Mouse (Mus musculus): ENCODE results near the gene Lmbr1l. TPM values are rescaled to one million over a fixed set of nuclear protein-coding genes. Genes with fewer than 3 reads are reported as not detected.

Lmbr1l gene
- total and polyA plus RNA-seq, 3 experiments: 7.0 to 17.3 TPM; not detected in 1

- Histone ChIP-seq H3K27ac (ENCODE audit: control insufficient read depth, low read depth, low read length) (peak overlapping the region; percentile 37), H3K4me1 (ENCODE audit: control insufficient read depth in 1 of 2, insufficient read depth in 2 of 2, low read length in 2 of 2) (peaks cover 14 to 21% of the 10 kb centered on the region in 2 experiments), H3K79me2 (ENCODE audit: control insufficient read depth, insufficient read depth, low read length, poor library complexity) (peaks cover 64% of the 10 kb centered on the region), H3K27me3 (ENCODE audit: control insufficient read depth in 1 of 2, insufficient read depth in 2 of 2, low read length in 2 of 2) (no peaks in the 10 kb centered on the region), H3K9ac (ENCODE audit: control insufficient read depth, low read depth, low read length, poor library complexity, severe bottlenecking) (peak overlapping the region; percentile 96), H3K9me3 (replicated peaks; ENCODE audit: insufficient read depth, low read length) (no peaks in the 10 kb centered on the region), H3K4me3 (ENCODE audit: control insufficient read depth in 1 of 2, insufficient read depth in 1 of 2, low read depth in 2 of 2, low read length in 2 of 2) (peak overlapping the region; percentile 8 to 32; a peak in 3 of 4 replicates), H3K36me3 (ENCODE audit: control insufficient read depth in 1 of 2, insufficient read depth in 2 of 2, low read length in 2 of 2) (peaks cover 17 to 18% of the 10 kb centered on the region in 2 experiments)
- peak; percentile 90 for DNase-seq (ENCODE audit: low read depth, low spot score)
- TF ChIP-seq ELF1 (IDR thresholded peaks at IDR 0.05; ENCODE audit: low read depth, low read length) (peak; percentile 84), HCFC1 (IDR thresholded peaks at IDR 0.05; ENCODE audit: low read depth, low read length) (peak; percentile 100), SIN3A (IDR thresholded peaks at IDR 0.05; ENCODE audit: low read length) (peak; percentile 89), ZKSCAN1 (IDR thresholded peaks at IDR 0.05; ENCODE audit: low read depth, low read length) (no peak), ETS1 (IDR thresholded peaks at IDR 0.05; ENCODE audit: low read depth, low read length) (no peak), MAX (IDR thresholded peaks at IDR 0.05; ENCODE audit: low read length) (peak; percentile 30), ZNF384 (IDR thresholded peaks at IDR 0.05; ENCODE audit: low read depth, low read length) (no peak), MXI1 (IDR thresholded peaks at IDR 0.05; ENCODE audit: low read depth, low read length) (peak; percentile 71; the same call in 1 of the 2 replicates), KAT2A (conservative IDR thresholded peaks at IDR 0.05; ENCODE audit: low read depth, low read length) (peak; percentile 84), MYC (IDR thresholded peaks at IDR 0.05; ENCODE audit: low read depth, low read length) (peak; percentile 84), NRF1 (IDR thresholded peaks at IDR 0.05; ENCODE audit: insufficient read depth, low read depth, low read length, poor library complexity, severe bottlenecking) (peak; percentile 87)
These were observed 50.7 kb downstream of the Lmbr1l start for GRCm38 (mm10) chr15:98867321-98867720.

- Histone ChIP-seq H3K27ac (ENCODE audit: control insufficient read depth, low read depth, low read length) (no peak overlapping the region), H3K27me3 (ENCODE audit: control insufficient read depth in 1 of 2, insufficient read depth in 2 of 2, low read length in 2 of 2) (no peaks in the 10 kb centered on the region), H3K9me3 (replicated peaks; ENCODE audit: insufficient read depth, low read length) (no peaks in the 10 kb centered on the region), H3K36me3 (ENCODE audit: control insufficient read depth in 1 of 2, insufficient read depth in 2 of 2, low read length in 2 of 2) (peaks cover 17 to 18% of the 10 kb centered on the region in 2 experiments), H3K4me3 (ENCODE audit: control insufficient read depth in 1 of 2, insufficient read depth in 1 of 2, low read depth in 2 of 2, low read length in 2 of 2) (no peak overlapping the region), H3K79me2 (ENCODE audit: control insufficient read depth, insufficient read depth, low read length, poor library complexity) (peaks cover 57% of the 10 kb centered on the region), H3K9ac (ENCODE audit: control insufficient read depth, low read depth, low read length, poor library complexity, severe bottlenecking) (no peak overlapping the region), H3K4me1 (ENCODE audit: control insufficient read depth in 1 of 2, insufficient read depth in 2 of 2, low read length in 2 of 2) (peaks cover 14 to 21% of the 10 kb centered on the region in 2 experiments)
- DNase-seq (ENCODE audit: low read depth, low spot score): no peak
- TF ChIP-seq RCOR1 (IDR thresholded peaks at IDR 0.05; ENCODE audit: low read depth, low read length): no peak
- no peak for TF ChIP-seq NRF1 (IDR thresholded peaks at IDR 0.05; ENCODE audit: insufficient read depth, low read depth, low read length, poor library complexity, severe bottlenecking)
- TF ChIP-seq MYB (IDR thresholded peaks at IDR 0.05; ENCODE audit: low read depth, low read length): no peak
- no peak for TF ChIP-seq CHD1 (IDR thresholded peaks at IDR 0.05; ENCODE audit: low read depth, low read length)
These were observed 51.5 kb downstream of the Lmbr1l start for GRCm38 (mm10) chr15:98866501-98866900.

- Histone ChIP-seq H3K4me3 (ENCODE audit: control insufficient read depth in 1 of 2, insufficient read depth in 1 of 2, low read depth in 2 of 2, low read length in 2 of 2) (no peak overlapping the region), H3K9me3 (replicated peaks; ENCODE audit: insufficient read depth, low read length) (no peaks in the 10 kb centered on the region), H3K79me2 (ENCODE audit: control insufficient read depth, insufficient read depth, low read length, poor library complexity) (peaks cover 50% of the 10 kb centered on the region), H3K4me1 (ENCODE audit: control insufficient read depth in 1 of 2, insufficient read depth in 2 of 2, low read length in 2 of 2) (peaks cover 14 to 21% of the 10 kb centered on the region in 2 experiments), H3K27ac (ENCODE audit: control insufficient read depth, low read depth, low read length) (no peak overlapping the region), H3K36me3 (ENCODE audit: control insufficient read depth in 1 of 2, insufficient read depth in 2 of 2, low read length in 2 of 2) (peaks cover 18 to 19% of the 10 kb centered on the region in 2 experiments), H3K9ac (ENCODE audit: control insufficient read depth, low read depth, low read length, poor library complexity, severe bottlenecking) (no peak overlapping the region), H3K27me3 (ENCODE audit: control insufficient read depth in 1 of 2, insufficient read depth in 2 of 2, low read length in 2 of 2) (no peaks in the 10 kb centered on the region)
- no peak for DNase-seq (ENCODE audit: low read depth, low spot score)
- no peak for TF ChIP-seq RCOR1 (IDR thresholded peaks at IDR 0.05; ENCODE audit: low read depth, low read length)
- peak in 1 of 2 experiments; percentile 35; a peak in 1 of 4 replicates for TF ChIP-seq POLR2A (IDR thresholded peaks at IDR 0.05; ENCODE audit: control insufficient read depth in 1 of 2, insufficient read depth in 1 of 2, low read depth in 1 of 2, low read length in 2 of 2, poor library complexity in 1 of 2)
These were observed 52.3 kb downstream of the Lmbr1l start for GRCm38 (mm10) chr15:98865771-98866170.

All from MEL (cell line).